Mouse (Mus musculus) forebrain, embryonic 15.5 days (tissue): ENCODE results near the gene Eef1a1. TPM values are rescaled to one million over a fixed set of nuclear protein-coding genes. Genes with fewer than 3 reads are reported as not detected.

Experiments
- ATAC-seq: fragments of 200-750 bp; cut with Nextera tagmentation; replicated peaks from 2 replicates; pipeline ENCODE4 v1.8.0; 2017; ENCODE audit warnings: mild to moderate bottlenecking, moderate TSS enrichment, moderate library complexity
- H3K27ac ChIP-seq: fragments of 300-500 bp; sonication (generic); replicated peaks from 2 replicates; pipeline ENCODE4 v1.5.1; 2015; ENCODE audit warnings: mild to moderate bottlenecking, inconsistent platforms
- H3K27me3 ChIP-seq: fragments of 300-500 bp; sonication (generic); 2 replicates; pipeline ENCODE4 v1.6.1; 2015; ENCODE audit warnings: inconsistent platforms
- H3K36me3 ChIP-seq: fragments of 300-500 bp; sonication (generic); 2 replicates; pipeline ENCODE4 v1.6.1; 2015; ENCODE audit warnings: mild to moderate bottlenecking, inconsistent platforms
- H3K4me1 ChIP-seq: fragments of 300-500 bp; sonication (generic); 2 replicates; pipeline ENCODE4 v1.6.1; 2015; ENCODE audit warnings: inconsistent platforms
- H3K4me2 ChIP-seq: fragments of 300-500 bp; sonication (generic); replicated peaks from 2 replicates; pipeline ENCODE4 v1.6.1; 2015; ENCODE audit warnings: mild to moderate bottlenecking, inconsistent platforms
- H3K4me3 ChIP-seq: fragments of 300-500 bp; sonication (generic); 2 replicates; pipeline ENCODE4 v1.5.1; 2015; ENCODE audit warnings: mild to moderate bottlenecking, inconsistent platforms
- H3K9ac ChIP-seq: fragments of 300-500 bp; sonication (generic); replicated peaks from 2 replicates; pipeline ENCODE4 v1.6.1; 2015; ENCODE audit warnings: mild to moderate bottlenecking, inconsistent platforms
- H3K9me3 ChIP-seq: fragments of 300-500 bp; sonication (generic); 2 replicates; pipeline ENCODE4 v1.6.1; 2016; ENCODE audit warnings: inconsistent platforms
- WGBS: fragments of 180-500 bp; shearing (Covaris S2); methylation state at CpG from one replicate; pipeline ENCODE4 v1.1.7; 2015; ENCODE audit warnings: mixed read lengths; 5-methylcytosine and 5-hydroxymethylcytosine counted together
- microRNA-seq: library from miRNA; unstranded; fragments of <30 nt; microRNA quantifications from one replicate; pipeline ENCODE4, GENCODE M21; 2016
- polyA plus RNA-seq: library from polyadenylated mRNA; unstranded; fragments of >200 nt; fragmentation: Nextera tagmentation; extraction: Ambion mirVana; gene quantifications from 2 replicates; pipeline ENCODE4 v1.2.1, GENCODE M21; 2015

The Eef1a1 gene
- polyA plus RNA-seq, 1 experiment from 2014 or later = 3,862 TPM

DNA sequence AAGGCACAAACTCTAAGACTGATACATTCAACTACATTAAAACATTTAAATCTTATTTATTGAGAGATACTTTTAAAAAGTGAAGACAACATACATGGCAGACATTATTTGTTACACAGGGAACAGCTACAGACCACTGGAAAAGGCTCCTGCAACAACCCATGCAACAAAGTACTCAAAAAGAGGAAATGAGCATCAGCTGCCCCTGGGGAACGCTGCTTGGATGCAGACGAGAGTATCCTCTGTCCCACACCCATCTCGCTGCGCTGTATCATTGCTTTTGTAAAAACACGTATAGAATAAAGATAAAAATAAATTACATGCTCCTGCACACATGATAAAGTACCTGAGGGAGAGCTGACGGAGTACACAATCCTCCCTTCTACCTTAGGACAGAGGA is 58.5 kb downstream of the Eef1a1 start:
- ATAC-seq = no peak
- Histone ChIP-seq H3K36me3 (no peaks in the 10 kb centered on the region), H3K4me2 (no peak overlapping the region), H3K4me3 (no peak overlapping the region), H3K27me3 (no peaks in the 10 kb centered on the region), H3K9me3 (no peaks in the 10 kb centered on the region), H3K9ac (no peak overlapping the region), H3K27ac (no peak overlapping the region), H3K4me1 (no peaks in the 10 kb centered on the region)
- WGBS = 82% methylated on average over 6 of the region's 6 CpGs

- WGBS = 61% methylated on average over 2 of the region's 2 CpGs
- Histone ChIP-seq H3K4me1 (no peaks in the 10 kb centered on the region), H3K27ac (no peak overlapping the region), H3K9me3 (no peaks in the 10 kb centered on the region), H3K27me3 (no peaks in the 10 kb centered on the region), H3K4me2 (no peak overlapping the region), H3K4me3 (no peak overlapping the region), H3K36me3 (no peaks in the 10 kb centered on the region), H3K9ac (no peak overlapping the region)
- ATAC-seq = no peak
These were observed 59.4 kb downstream of the Eef1a1 start for GRCm38 (mm10) chr9:78429551-78429950.

- H3K4me1 ChIP-seq = no peaks in the 10 kb centered on the region
These were observed 60.0 kb downstream of the Eef1a1 start for GRCm38 (mm10) chr9:78428870-78429432.

More at GRCm38 (mm10) chr9:78428870-78429432, 60.0 kb downstream of the Eef1a1 start:
- WGBS = 85% methylated on average over 4 of the region's 4 CpGs
- Histone ChIP-seq H3K9me3 (no peaks in the 10 kb centered on the region), H3K9ac (no peak overlapping the region), H3K36me3 (no peaks in the 10 kb centered on the region), H3K4me3 (no peak overlapping the region), H3K27me3 (no peaks in the 10 kb centered on the region), H3K4me2 (no peak overlapping the region), H3K27ac (no peak overlapping the region)
- ATAC-seq = no peak

Small RNA genes within 50 kb of the gene (microRNA-seq; reads per million reads assigned to microRNA genes)
- not detected for gene Gm26377

Other genes with a start within 250 kb of the Eef1a1 start
- not detected in 2 replicates for gene Gm3776, start 232.0 kb downstream of the Eef1a1 start, polyA plus RNA-seq
- not detected in 2 replicates for gene Gm10639, start 199.2 kb downstream of the Eef1a1 start, polyA plus RNA-seq
- not detected in 2 replicates for gene Omt2a, start 174.4 kb downstream of the Eef1a1 start, polyA plus RNA-seq
- gene Omt2b, start 161.6 kb downstream of the Eef1a1 start, polyA plus RNA-seq = not detected in 2 replicates
- gene Gsta2, start 133.4 kb downstream of the Eef1a1 start, polyA plus RNA-seq = not detected in 2 replicates
- 1.6 and 2.5 TPM in 2 replicates for gene Dppa5a, start 121.0 kb downstream of the Eef1a1 start, polyA plus RNA-seq
- gene Ooep, start 110.4 kb downstream of the Eef1a1 start, polyA plus RNA-seq = 4.1 and 5.1 TPM in 2 replicates
- gene Ddx43, start 93.4 kb downstream of the Eef1a1 start, polyA plus RNA-seq = 0.08 and 0.10 TPM in 2 replicates
- 0.50 TPM in 2 replicates for gene Cgas, start 45.9 kb downstream of the Eef1a1 start, polyA plus RNA-seq
- 26.6 and 31.2 TPM in 2 replicates for gene Mto1, start 40.9 kb downstream of the Eef1a1 start, polyA plus RNA-seq
- gene Gm17324, start 40.4 kb downstream of the Eef1a1 start, polyA plus RNA-seq = 0.76 and 1.7 TPM in 2 replicates
- 15.9 and 18.0 TPM in 2 replicates for gene Slc17a5, start 98.9 kb upstream of the Eef1a1 start, polyA plus RNA-seq
- 1.1 and 1.5 TPM in 2 replicates for gene Cd109, start 126.4 kb upstream of the Eef1a1 start, polyA plus RNA-seq